Mouse (Mus musculus) gastrocnemius, postnatal 4 days (tissue): ENCODE data around the gene Zfp831. TPM values are rescaled to one million over a fixed set of nuclear protein-coding genes. Genes with fewer than 3 reads are reported as not detected.

Source experiments
- DNase-seq, 2 experiments: peaks; one replicate each; pipeline ENCODE4 v3.0.0; 2021 to 2022; ENCODE audit warnings: low spot score in 2 of 2, mixed read lengths in 2 of 2
- long read RNA-seq, 2 experiments: library from polyadenylated mRNA; stranded (forward); transcript quantifications; one replicate each; pipeline ENCODE4 v2.0.0; 2021
- total RNA-seq, 2 experiments: library from RNA; stranded (reverse); gene quantifications; 2 replicates each; pipeline ENCODE4 v1.2.3; 2021

Gene Zfp831
- total RNA-seq: under 1 TPM; 0.08 to 0.10 TPM
- long read RNA-seq, experiment 1: 0 reads
- long read RNA-seq, experiment 2: 0 reads

GRCm38 (mm10) chr2:174643448-174644144, at the start of gene Zfp831:
Gene Zfp831, plus strand, starts transcription at chr2:174643534.
- no peak for DNase-seq

GRCm38 (mm10) chr2:174594965-174595364, 48.4 kb upstream of the Zfp831 start:
- no peak for DNase-seq

DNA sequence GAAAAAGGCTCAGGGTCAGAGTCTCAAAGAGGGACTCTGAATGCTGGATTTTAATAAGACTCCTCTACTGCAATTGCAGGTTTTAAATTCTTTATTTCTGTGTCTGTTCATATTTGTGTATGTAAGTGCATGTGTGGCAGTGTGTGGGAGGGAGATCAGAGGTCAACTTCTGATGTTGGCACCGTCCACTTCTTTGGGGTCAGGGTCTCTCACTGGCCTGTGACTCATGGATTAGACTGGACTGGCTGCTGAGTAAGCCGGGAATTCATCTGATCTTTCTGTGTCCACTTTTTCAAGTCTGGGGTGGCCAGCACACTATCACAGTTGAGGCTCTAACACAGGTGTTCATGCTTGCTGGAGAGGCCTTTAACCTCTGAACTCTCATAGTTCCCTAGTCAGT, 47.7 kb upstream of the Zfp831 start:
- DNase-seq: no peak

- no peak for DNase-seq
These were observed 46.9 kb upstream of the Zfp831 start for GRCm38 (mm10) chr2:174596457-174596856.

DNA sequence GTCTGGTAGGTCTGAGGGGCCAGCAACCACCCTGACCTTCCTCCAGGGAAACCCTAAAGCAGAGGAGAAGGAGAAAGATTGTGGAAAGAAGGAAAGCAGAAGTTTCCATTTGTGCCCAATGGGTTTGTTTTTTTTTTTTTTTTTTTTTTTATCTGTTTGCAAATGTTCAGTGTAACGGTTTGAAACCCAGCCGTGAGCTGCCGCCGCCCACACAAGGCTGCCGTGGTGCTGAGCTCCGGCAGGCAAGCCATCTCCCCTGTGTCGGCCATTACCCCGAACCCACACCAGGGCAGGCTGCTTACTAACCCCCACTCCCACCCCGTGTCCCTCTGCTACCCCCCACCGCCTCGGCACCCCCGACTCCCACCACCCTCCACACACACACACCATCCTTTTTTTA, 44.9 kb upstream of the Zfp831 start:
- no peak for DNase-seq

DNA sequence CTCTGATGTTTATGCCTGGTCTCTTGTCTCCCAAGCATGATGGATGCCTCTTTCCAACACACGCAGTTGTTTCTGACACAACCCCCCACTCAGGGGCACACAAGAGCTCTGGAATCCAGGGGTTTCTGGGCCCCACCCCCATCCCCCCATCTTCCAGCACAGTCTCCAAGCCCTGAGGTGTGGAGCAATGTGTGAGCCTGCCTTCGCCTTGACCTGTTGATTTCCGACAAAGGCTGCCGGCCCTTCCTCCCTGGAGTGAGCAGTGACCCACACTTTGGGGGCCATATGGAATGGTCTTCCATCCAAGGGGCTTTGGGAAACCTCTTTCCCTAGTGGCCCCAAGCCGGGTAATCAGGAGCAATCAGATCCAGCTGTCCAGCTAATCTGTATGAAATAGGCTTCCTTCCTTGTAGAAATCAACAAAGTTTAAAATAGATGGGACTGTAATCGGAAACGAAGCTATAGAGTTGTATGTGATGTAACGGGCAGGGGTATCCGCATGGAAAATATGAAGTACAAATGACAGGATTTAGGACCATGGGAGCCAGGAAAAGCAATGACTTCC, 44.2 kb upstream of the Zfp831 start:
- DNase-seq: no peak

DNA sequence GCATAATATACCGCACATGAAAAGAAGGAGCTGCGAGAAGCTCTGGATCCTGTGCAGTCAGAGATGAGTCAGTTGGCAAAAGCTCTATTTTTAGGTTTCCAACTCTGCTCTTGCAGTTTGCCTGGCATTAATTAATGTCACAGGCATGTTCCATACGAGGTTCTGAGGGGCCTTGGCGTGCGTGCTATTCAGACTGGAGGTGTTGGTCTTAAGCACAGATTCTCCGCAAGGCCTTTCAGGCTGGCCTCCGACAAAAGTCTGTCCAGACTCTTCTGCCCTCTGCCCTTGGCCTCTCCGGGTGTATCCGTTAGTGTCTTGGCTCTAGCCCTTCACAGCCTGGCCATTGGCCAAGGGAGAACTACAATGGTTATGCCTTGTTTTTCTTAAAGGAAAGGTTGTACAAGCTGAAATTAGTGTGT, 43.5 kb upstream of the Zfp831 start:
- peak in 1 of 2 experiments; percentile 42 for DNase-seq

GRCm38 (mm10) chr2:174601938-174602685, 41.2 kb upstream of the Zfp831 start:
- no peak for DNase-seq

DNA sequence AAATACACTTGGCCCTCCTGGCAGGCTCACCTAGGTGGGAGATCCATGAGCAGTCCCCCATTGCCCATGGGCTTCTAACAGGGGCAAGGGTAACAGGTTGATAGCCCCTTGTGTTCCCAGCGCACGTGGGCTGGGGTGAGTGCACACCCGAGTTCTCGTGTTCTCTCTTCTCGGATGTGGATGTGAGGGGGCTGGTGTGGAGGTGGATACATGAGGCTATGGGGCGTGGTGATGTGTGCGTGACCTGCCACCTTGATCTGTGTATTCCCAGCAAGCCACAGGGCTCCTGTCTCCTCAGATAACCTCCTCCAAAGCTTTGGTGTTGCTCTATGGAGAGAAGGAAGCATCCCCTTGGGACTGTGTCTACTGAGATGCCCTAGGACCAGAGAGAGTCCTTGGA, 40.0 kb upstream of the Zfp831 start:
- DNase-seq: no peak

DNA sequence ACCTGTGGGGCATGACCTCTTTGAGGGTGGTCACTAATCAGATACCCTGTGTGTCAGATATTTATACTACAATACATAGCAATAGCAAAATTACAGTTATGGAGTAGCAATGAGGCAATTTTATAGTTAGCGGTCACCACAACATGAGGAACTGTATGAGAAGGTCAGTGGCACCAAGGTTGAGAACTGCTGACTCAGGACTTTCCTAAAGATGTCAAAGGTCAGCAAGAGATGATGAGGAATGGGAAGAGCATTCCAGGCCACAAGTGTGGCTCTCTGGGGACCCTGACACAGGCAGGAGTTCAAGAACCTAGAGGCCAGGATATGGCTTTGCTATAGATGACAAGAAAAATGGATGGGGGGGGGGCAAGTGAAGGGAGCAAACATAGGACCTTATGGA, 38.3 kb upstream of the Zfp831 start:
- DNase-seq: no peak

DNA sequence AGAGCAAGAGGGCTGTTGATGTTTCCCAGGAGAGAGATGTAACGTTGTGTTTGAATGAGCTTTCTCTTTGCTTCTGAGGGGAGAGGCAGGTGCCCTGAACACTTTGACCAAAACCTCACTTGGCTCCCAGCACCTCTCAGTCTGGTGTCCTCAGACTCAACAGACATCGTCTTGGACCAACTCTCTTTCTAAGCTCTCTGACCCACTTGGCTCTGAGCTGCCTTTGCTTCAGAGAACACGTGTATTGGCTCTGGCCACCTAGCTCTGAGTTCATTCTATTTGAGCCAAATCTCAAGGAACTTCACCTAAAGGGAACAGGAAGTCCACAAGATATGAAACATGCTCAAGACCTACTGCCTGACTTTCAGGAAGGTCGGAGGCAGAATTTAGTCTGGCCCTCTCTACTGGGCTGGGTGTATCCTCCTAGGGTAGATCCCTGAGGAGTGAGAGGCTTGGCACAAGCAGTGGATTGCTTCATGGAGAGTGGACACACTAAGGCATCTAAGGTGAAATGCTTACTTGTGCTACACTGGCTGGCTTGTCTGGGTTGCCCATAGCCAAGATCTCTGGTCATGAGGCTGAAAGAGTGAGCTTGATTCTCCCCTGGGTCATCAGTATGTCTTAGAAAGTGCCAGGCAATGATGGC, 37.8 kb upstream of the Zfp831 start:
- DNase-seq: no peak

GRCm38 (mm10) chr2:174606376-174606775, 37.0 kb upstream of the Zfp831 start:
- DNase-seq: no peak

DNA sequence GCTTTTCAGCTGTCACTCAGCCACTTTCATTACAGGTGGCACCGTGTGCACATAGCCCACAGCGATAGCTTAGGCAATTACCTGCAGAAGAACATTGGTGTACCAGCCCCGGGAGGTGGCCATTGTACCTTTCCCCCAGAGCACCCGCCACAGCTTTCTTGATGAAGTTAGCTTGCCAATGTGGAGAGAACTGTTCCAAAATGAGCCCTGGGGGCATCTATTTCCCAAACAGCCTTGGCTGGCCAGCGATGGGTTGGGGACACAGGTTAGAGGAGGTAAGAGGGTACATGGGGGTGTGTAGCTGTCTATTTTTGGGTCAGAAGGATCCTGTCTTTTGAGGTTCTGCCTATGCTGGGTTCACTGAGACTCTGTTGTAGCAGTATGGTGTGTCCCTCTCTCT, 33.4 kb upstream of the Zfp831 start:
- DNase-seq: no peak

DNA sequence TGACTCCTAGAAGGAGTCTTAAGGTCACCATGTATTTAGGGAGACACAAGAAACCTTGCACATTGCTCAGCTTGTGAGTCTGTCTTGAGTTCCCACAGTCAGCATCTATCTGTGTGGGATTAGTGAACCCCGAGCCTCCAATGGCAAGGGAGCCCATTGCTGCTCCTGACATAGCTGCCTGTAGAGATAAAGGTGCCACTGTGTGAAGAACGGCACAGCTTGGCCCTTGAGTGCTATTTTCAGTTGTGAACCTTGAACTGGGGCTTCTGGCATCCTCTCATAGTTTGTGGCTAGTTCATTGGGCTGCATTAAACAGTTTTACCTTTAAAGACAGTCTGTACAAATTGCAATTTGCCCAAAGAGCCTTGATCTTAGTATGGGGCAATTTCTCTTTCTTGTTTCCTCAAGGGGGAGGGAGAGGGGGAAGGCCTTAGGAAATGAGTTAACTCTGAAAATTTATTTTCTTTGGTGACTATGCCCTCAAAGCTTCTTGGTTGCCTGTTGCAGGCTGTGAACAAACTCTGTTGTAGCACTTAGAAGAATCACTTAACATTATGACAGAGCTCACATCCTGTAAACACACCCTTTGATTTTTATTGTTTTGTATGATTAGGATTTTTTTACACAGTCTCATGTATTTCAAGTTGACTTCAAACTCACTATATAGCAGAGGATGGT, 30.8 kb upstream of the Zfp831 start:
- DNase-seq: no peak

DNA sequence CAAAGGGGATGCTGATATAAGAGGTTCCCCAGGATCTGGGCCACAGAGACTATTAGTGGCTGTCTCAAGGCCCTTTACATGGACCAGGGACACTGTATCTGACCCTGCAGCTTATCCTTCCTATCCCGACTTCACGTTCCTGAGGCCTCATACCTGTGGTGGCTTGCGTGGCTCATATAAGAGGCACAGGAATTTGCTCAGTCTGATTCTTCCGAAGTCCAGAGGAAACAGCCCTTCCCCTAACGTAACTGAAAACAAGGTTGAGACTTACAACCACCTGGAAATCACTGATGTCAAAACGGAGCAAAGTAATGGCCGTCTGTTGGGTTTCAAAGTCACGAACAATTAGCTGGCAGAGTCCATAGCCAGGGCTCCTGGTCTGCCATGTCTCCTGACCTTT, 30.1 kb upstream of the Zfp831 start:
- no peak for DNase-seq

DNA sequence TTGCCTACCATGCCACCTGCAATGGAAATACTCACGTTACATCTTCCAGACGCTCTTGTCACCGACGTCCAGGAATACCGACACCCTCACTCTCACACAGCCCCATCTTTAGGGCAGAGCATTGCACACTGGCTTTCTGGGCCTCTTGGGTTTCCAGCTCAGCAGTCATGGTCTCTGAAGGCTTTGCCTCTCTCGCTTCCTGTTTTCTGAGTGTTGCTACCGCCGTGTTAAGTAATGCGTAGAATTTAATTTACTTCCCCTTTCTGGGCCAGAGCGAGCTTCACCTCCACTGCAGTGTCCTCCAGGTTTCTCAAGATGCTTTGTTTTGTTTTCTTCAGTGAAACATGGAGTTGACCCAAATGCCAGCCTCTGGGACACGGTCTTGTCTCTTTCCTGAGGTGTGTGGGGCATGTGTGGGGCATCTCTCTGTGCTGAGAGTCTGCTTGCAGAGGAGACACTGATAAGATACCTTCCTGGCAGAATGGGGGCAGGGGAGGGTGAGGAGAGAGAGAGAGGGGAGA, 29.4 kb upstream of the Zfp831 start:
- DNase-seq: no peak

DNA sequence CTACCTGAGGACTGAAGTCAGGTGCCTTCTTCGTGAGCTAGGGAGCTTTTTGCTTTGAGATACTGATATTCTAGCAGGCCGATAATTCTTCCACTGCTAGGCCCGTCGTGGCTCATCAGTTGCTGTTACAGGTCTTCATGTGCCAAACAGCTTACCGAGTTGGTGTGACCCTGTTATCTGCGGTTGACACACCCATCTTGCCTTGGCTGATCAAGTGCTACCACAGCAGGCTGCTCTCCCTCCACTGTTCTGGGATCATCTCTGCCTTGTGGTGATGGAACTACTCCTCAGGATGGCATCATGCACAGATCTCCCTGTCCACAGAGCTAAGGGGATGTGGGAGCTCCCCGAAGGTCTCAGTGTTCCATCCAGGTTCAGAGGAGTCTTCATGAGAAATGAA, 21.5 kb upstream of the Zfp831 start:
- DNase-seq: no peak

- no peak for DNase-seq
These were observed 18.9 kb upstream of the Zfp831 start for GRCm38 (mm10) chr2:174624430-174624829.

DNA sequence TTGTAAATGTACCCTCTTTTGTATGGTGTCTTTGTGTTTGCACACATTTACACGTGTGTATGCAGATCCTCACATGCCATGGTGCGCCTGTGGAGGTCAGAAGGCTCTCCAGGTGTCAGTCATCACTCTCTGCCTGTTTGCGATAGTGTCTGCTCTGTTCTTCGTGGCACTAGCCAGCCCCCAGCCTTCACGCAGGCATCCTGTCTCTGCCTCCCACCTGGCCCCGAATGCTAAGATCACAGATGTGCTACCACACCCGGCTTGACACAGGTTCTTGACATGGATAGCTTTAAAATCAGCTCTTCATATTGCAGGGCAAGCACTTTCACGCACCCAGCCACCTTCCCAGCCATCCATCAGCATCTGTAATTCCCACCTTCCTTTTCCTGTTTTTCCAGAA, 16.3 kb upstream of the Zfp831 start:
- no peak for DNase-seq

GRCm38 (mm10) chr2:174629299-174629850, 14.0 kb upstream of the Zfp831 start:
- DNase-seq: no peak

- DNase-seq: no peak
These were observed 6.6 kb upstream of the Zfp831 start for GRCm38 (mm10) chr2:174636750-174637149.
